Mouse (Mus musculus) liver, embryonic 14 days (tissue): ENCODE results near the gene D330045A20Rik. TPM values are rescaled to one million over a fixed set of nuclear protein-coding genes. Genes with fewer than 3 reads are reported as not detected.

Experiments
- polyA plus RNA-seq: library from polyadenylated mRNA; depleted of rRNA; stranded (reverse); fragments of >200 nt; gene quantifications from 2 replicates; pipeline ENCODE4 v1.2.3, GENCODE M21; 2012; rRNA removed

D330045A20Rik gene
- polyA plus RNA-seq: 0.50 and 0.55 TPM in 2 replicates

DNA sequence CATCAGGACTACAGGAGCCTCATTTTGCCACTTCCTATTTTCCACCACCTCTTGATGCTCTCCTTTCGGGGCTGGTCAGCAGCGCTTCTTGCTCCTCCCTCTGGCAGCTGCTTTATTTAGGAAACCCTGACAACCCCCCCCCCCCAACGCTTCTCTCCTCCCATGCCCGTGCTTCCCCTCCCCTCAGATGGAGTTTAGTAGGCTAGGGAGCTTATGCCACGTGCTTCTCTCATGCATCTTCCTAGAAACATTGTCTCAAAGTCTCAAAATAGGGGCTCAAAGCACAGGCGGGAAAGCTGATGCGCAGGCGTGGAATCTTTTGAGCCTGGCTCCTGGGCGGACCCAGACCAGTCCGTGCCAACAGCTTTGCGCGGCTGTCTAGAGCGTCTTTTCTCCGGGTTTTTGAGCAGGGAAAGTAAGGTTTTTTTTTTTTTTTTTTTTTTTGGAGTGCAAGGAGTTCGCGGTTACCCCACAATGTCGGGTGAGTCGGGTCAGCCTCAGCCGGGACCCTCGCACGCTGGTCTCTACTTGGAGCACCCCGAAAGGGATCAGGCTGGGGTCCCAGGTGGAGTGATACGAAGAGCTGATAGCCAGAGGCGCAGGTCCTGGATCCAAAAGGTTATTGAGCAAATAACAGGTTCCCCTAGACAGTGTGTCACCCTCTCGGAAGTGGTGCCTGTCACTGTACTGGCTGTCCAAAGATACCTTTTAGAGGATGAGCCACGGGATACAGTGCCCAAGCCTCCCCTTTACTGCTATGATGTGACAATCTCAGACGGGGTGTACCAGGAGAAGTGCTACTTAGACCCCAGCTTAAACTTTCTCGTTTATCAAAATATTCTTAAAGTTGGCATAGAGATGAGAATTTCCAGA lies at the start of gene D330045A20Rik:
Gene D330045A20Rik (plus strand): TSS at position 346 of the 873 bp plus-strand sequence.

DNA sequence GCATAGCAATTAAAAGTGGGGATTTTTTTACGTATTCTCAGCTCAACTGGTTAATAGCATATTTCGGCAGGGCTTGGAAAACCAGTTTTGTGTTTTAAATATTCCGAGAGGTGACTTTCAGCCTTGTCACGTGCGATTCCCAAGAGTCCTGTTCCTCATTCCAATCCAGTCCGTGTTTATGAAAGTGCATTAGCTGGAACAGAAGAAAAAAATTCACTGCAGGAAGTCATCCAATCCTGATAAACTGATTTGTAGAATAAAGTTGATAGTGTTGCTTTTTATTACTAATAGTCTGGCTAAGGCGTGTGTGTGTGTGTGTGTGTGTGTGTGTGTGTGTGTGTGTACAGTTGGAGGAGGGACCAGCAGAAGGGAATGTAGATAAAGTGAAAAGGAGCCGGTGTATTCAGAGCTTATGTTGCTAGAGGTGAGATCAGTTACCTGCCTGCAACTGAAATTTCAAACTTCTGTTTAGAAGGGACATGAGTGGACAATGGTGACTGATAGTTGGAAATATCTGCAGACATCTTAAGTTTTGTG lies 82.8 kb downstream of the D330045A20Rik start, which contains the start of gene Rnf128:
Gene Rnf128 (plus strand): TSS at position 392 of the 537 bp plus-strand sequence.

Other genes with a start within 250 kb of the D330045A20Rik start
- gene Trap1a, start 146.7 kb upstream of the D330045A20Rik start, polyA plus RNA-seq: 0.15 and 0.24 TPM in 2 replicates
- 13.4 and 15.8 TPM in 2 replicates for gene Rnf128, start 82.9 kb downstream of the D330045A20Rik start, polyA plus RNA-seq
- 1.5 and 1.7 TPM in 2 replicates for gene Tbc1d8b, start 204.6 kb downstream of the D330045A20Rik start, polyA plus RNA-seq
- gene Gm15013, start 234.1 kb downstream of the D330045A20Rik start, polyA plus RNA-seq: not detected in 2 replicates